ENCODE assay signal across 24 mouse cellular contexts in the genomic region with DNA sequence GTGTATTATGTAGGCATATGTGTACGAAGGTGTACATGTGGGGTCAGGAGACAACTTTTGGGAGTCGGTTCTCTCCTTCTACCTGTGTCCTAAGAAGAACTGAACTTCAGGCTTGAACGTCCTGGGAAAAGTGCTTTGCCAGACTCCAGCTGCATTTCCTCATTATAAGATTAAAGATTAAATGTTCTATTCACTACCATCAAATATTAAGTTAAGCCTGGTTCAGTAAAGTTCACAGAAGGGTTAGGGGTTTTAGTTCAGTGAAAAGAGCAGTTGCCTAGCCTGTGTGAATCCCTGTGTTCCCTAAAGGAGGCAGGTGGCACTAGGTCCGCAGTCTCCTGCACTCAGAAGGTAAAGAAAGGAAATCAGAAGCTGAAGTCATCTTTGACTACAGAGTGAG.
"Had no signal": no experiment of that assay in that cellular context is flagged by ENCODE, and none has a peak within 500 bp of the region (broad histone marks: within the 10 kb centered on the region; RNA-seq: fewer than 3 reads in every experiment).

No protein-coding gene starts in this region.

- DNase-seq: forebrain, postnatal 0 days; gastrocnemius, postnatal 14 days; gastrocnemius, postnatal 36 days; heart, adult 11 months; heart, adult 2 months; heart, postnatal 14 days; heart, postnatal 36 days; liver; liver, embryonic 13.5 days; liver, postnatal 0 days had no signal

- H3K27me3 ChIP-seq: forebrain, embryonic 15.5 days; heart, embryonic 13.5 days; heart, embryonic 15.5 days; hindbrain, embryonic 13.5 days; hindbrain, embryonic 15.5 days; limb, embryonic 12.5 days; liver, embryonic 13.5 days; liver, embryonic 15.5 days had no signal

- ATAC-seq: forebrain, embryonic 15.5 days; forebrain, postnatal 0 days; hindbrain, postnatal 0 days; intestine, embryonic 16.5 days; liver, postnatal 0 days had no signal

- H3K27ac ChIP-seq: forebrain, embryonic 15.5 days; heart, adult 2 months; heart, embryonic 13.5 days; heart, embryonic 15.5 days; hindbrain, embryonic 13.5 days; hindbrain, embryonic 15.5 days; hindbrain, postnatal 0 days; layer of hippocampus, adult 2 months; left cerebral cortex, adult 2 months; limb, embryonic 10.5 days; limb, embryonic 12.5 days; liver, embryonic 13.5 days; liver, embryonic 15.5 days had no signal

- H3K4me3 ChIP-seq: forebrain, embryonic 15.5 days; heart, adult 2 months; heart, embryonic 13.5 days; heart, embryonic 15.5 days; hindbrain, embryonic 13.5 days; hindbrain, embryonic 15.5 days; layer of hippocampus, adult 2 months; left cerebral cortex, adult 2 months; limb, embryonic 10.5 days; limb, embryonic 12.5 days; liver, embryonic 13.5 days; liver, embryonic 15.5 days had no signal

- H3K4me2 ChIP-seq: forebrain, embryonic 15.5 days; heart, embryonic 11.5 days; heart, embryonic 13.5 days; heart, embryonic 15.5 days; hindbrain, embryonic 13.5 days; hindbrain, embryonic 15.5 days; limb, embryonic 12.5 days; liver, embryonic 11.5 days; liver, embryonic 13.5 days; liver, embryonic 15.5 days had no signal

- H3K9ac ChIP-seq: forebrain, embryonic 15.5 days; forebrain, postnatal 0 days; heart, embryonic 13.5 days; heart, embryonic 15.5 days; hindbrain, embryonic 13.5 days; hindbrain, embryonic 15.5 days; limb, embryonic 12.5 days; liver, embryonic 13.5 days; liver, embryonic 15.5 days; liver, postnatal 0 days had no signal

- H3K9me3 ChIP-seq: heart, embryonic 15.5 days; hindbrain, embryonic 15.5 days; limb, embryonic 10.5 days; liver, embryonic 13.5 days; liver, embryonic 15.5 days had no signal

- H3K36me3 ChIP-seq: forebrain, embryonic 15.5 days; heart, embryonic 15.5 days; hindbrain, embryonic 15.5 days; limb, embryonic 10.5 days; liver, embryonic 13.5 days; liver, embryonic 15.5 days had no signal
